Mouse (Mus musculus) WW6 (cell line): ENCODE measurements around the gene Mrps27.
A peak's percentile ranks its signal among the peaks of the same experiment; 100 is the strongest.

Experiments
- DNase-seq: peaks from one replicate; pipeline ENCODE4 v3.0.0-alpha.2; 2013; ENCODE audit warnings: low read depth, low spot score

The Mrps27 gene

DNA sequence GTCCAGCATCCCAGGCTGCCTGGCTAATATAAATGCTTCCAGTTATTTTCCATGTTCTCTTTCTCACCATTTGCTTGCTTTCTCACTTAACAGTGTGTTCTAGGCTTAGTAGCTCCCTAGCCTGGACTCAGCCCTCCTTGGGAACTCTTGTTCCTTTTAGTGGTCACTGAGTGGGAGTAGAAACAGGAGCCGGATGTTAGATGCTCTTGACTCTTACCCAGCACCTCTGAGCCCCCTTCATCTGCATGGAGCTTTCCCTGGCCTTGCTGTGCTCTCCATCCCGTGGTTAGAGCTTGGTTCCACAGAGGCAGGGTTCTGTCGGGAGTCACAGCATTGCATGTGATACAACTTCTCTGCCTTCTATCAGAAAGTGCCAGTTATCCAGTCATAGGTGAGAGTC, 7.0 kb downstream of the Mrps27 start:
- no peak for DNase-seq

DNA sequence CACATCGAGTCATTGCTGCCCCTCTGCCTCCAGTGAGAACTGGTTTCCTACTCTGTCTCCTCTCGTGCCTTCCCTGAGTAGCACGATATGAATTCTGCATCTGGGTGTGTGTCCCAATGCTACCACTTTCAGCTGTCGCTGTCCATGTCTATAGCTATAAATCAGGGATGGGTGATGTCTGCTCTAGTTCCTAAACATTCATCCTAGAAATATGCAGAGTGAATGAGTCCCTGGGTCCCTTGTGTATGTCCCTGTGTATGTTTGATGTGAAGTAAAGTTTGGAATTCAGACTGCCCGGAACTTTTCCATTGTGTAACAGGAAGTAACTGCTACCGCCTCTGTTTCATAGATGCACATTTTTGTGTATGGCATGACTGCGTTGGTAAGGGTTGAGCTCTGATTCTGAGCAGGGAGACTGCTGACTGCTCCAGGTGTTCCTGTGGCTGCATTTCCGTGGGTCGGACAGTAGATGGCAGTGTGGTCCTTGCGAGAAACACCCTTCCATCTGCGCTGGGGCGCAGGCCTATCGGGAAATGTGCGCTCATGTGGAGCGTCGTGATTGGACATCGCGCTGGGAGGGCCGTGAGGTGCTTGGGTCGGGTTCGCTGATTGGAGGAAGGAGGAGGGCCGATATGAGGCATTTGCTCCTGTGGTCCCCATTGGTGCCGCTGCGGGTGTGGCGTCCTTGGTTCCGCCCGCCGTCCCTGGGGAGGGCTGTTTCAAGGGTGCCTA, 8.3 kb downstream of the Mrps27 start:
- peak; percentile 91 for DNase-seq

DNA sequence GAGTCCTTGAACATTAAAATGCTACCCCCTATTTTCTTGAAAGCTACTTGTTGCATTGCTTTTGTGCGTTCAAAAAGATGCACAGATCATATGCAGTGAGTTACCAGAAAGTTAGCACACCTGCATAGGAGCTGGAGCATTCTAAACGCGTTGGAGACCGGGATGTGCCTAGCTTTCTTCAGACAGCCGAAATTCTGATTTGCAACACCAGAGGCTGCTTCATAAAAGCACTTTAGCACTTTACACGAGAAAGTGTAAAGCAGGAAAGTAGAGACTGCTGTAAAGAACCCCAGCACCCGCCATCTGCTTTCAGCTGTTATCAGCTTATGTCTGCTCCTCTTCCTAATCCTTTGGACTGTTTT, 8.9 kb downstream of the Mrps27 start:
- no peak for DNase-seq

DNA sequence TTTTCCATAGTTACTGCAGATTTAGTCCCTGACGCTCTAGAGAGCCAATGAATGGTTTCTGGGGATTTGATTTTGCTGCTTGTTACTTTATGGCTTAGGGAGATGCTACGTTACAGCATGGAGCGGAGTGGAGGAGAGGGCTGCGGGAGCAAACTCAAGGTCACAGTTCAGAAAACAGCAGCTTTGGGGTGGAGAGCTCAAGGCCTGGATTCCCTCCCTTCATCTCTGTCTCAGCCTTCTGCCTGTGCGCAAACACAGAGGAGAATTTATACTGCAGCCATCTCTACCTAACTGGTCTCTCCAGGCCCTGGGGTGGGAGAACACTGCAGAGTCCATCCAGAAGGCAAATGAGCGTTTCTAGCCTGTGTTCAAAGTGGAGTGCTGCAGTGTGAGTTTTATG, 10.5 kb downstream of the Mrps27 start:
- no peak for DNase-seq

DNA sequence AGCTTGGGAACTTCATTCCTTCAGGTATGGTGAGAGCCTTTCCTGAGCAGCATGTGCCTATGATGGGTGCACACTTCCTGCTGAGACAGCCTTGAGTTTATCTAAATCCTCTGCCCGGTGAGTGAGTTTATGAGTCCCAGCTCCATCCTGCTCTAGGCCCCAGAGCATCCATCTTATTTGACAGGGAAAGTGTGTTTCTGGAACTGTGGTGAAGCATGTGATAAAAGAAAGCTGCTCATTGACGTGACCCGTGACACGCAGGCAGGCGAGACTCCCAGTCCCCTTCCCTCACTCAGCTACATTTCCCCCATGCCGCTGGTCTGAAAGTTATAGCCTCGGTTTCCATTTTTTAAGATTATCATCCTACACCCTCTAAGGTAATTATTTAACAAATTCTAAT, 11.3 kb downstream of the Mrps27 start:
- DNase-seq = no peak

DNA sequence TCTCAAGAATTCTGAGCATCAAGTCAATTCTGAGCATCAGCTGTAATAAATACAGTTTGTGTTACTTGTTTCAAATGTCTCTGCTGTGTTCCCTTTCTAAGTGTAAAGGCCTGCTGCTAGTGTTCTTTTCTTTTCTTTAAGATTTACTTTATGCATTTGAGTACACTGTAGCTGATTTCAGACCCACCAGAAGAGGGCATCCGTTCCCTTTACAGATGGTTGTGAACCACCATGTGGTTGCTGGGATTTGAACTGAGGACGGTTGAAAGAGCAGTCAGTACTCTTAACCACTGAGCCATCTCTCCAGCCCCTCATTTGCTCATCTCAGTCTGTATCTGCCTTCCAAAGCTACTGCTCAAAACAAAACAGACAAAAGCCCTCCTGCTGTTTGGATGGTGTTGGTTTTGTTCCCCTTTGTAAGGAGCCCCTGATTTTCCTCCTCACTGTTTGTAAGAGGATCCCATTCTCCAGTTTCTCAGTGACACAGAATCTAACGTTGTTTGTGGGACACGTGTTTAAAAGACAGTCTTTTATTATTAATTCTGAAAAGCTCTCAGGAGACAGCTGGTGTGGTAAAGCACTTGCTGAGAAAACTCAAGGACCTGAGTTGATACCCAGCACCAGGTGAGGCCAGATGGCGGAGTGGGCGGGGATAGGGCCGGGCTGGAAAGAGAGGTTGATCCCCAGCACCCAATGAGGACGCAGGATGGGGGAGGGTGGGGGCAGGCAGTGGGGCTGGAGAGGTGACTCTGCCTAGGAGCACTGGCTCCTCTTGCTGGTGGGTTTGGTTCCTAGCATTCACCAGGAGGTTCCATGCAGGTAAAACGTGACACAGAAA, 12.1 kb downstream of the Mrps27 start:
- peak; percentile 43 for DNase-seq

DNA sequence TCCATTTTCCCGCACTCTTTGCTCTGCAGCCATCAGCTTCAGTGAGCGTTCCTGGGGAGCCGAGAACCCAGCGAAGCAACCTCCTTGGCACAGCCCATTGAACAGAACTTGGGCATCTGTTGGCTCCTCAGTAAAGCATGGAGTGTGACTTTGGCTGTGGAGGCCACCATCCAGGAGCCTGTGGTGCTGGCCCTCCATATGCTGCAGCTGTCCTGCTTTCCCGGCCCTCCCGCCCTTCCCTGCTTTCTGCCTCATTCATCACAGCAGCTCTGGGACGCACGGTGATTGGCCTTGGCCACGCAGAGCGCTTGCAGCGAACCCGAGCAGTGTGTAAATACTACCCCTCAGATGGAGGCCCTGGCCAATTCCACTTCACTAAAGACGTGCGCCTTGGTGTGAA, 14.3 kb downstream of the Mrps27 start:
- no peak for DNase-seq

DNA sequence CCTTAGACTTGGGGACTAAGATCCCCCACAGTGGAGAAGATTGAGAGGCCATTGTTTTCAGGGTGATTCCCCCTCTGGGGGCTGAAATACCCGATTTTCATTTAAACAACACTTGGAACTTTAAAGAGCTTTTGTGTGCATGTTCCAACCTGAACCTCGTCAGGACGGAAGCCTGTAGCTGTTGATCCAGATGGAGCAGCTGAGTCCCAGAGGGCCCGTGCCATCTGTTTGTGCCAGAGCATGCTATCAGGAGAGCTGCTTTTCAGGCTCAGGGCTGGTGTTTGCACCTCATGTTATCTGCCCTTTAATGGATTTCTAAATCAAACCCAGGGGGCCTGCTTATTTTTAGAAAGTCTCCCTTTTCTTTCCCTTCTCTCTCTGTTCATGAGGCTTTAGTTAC, 19.3 kb downstream of the Mrps27 start:
- DNase-seq = no peak

DNA sequence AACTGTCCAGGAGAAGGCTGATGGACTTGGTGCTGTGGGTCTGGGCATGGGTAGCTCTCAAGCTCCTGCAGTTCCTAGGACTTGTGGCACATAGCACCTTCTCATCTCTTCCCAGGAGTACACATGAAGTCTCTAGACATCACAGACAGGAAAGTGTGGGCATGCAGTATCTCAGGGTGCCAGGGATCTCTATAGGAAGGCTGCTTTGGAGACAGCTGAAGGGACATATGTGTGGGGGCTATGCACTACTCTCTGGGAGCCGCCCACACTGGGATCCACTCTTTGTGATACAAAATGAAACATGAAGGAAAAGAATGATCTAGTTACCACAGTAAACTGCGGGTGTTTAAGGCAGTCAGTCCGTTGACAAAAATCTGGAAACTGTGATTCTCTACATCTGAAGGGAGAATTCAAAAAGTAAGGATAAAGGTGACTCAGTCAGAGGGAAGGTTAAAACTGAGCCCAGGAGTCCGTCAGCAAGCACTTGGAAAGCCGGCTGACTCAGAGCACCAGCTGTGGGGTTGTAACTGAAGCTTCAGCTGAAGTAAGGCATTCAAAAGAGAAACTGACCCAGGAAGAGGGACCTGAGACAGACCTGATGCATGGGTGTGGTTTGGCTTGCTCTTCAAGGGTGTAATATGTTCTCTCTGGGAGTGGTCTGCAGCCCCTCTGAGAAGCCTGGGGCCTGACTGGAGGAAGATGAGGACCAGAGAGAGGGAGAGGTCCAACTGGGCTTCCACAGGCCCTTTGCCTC, 22.0 kb downstream of the Mrps27 start:
- no peak for DNase-seq

DNA sequence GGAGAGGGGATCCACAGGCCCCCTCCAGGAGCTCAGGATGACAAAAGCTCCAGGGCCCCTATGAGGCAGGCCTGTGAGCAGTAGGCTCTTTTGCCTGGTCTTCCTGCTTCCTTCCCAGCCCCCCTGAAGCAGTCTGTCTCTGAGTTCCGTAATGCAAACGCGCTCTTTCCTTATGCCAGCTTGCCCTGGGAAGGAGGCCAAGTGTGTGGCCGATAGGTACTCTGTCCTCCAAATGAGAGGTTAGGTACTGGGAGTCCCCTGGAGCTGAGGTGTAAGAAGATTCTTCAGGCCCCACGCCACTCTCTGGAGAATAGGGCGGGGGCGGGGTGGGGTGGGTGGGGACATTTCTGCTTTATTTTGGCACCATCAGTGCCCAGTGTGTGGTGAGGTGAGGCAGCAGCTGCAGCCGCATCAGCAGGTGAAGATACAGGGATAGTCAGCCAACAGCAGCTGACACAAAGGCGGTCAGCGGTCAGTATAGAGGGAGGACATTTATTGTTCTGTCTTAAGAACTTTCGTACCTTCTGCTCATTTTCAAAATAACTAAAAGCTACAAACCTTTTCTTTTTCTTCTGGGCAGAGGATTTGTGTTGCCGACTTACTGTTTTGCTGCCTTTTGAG, 23.1 kb downstream of the Mrps27 start:
- no peak for DNase-seq

DNA sequence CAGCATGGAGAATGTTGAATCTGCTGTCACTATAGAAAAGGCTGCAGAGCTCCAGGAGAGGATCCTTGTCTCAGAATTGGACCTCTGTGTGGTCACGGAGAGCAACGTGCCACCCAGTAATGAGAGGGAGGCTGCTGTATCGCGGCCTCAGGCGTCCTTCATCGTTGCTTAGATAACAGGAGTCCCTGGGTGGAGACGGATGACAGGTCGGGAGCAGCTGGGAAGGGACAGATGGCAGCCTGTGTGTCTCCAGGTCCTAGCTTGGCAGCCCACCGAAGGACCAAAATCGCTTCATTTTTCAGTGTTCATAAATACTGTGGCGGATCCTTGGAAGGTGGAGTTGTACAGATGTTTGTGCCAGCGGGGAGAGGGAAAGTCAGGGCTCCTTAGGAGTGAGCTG, 24.5 kb downstream of the Mrps27 start:
- DNase-seq = no peak

DNA sequence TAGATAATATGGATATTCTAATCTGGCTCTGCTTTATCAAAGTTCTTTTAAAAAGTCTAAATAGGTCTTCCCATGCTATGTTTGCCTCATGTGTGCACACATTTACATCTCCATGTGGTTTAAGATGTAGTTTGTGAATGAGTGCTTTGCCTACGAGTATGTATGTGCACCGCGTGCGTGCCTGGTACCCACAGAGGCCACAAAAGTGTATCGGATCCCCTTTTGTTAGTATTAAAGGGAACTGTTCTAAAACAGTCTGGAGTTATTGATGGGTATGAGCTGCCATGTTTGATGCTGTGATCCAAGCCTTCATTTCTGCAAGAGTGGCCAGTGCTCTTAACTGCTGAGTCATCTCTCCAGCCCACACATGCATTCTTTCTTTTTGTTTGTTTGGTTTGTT, 26.7 kb downstream of the Mrps27 start:
- no peak for DNase-seq

DNA sequence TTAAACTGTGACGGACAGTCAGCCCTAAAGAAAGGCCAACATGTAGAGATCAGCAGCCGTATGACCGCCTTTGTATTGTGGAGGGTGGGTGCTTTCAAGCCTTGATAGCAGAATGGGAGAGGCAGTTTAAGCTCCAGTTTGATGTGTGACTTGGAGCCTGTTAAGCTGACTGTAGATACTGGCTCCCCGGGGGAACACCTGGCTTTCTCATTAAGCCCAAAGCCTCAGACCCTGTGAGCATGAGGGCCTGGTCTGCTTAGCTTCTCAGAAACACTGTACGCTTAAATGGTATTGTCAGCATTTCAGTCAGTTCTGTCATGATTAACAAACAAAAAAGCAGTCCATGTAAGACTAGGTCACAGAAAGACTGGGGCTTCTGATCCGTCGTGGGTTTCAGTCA, 29.1 kb downstream of the Mrps27 start:
- no peak for DNase-seq

DNA sequence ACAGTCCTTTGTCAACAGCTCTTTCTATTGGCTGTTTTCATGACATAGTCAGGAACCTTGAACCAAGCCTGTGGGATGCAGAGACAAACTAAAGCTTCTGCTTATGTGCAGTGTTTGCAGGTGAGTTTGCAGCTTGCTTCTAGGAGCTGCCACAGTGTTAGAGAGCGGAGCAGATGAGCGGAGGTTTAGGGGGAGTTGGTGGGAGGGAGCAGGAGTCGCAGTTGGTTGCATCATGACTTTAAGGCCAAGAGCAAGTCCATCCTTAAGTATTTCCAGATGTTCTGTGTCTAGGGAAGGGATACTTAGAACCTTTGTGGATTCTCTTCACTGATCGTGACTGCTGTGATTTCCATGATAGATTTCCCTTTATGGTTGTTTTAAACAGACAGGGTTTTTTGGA, 29.6 kb downstream of the Mrps27 start:
- no peak for DNase-seq

DNA sequence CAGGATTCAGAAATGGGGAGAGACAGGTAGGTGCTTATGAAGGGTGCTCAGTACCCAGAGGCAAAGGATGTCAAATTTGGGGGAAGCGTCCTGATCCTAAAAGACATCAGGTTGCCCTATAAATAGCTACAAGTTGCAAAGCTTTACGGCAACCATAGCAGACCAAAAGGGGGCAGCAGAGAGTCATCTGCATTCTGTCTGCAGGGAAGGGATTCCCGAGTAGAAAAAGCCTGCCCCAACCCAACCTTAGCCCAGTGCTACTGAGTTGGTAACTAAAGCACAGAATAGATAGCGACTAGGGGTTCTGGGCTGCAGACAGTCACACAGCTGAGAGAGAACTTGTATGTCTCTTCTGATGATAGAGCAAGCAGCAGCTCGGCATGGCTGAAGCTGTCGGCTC, 31.0 kb downstream of the Mrps27 start:
- no peak for DNase-seq

DNA sequence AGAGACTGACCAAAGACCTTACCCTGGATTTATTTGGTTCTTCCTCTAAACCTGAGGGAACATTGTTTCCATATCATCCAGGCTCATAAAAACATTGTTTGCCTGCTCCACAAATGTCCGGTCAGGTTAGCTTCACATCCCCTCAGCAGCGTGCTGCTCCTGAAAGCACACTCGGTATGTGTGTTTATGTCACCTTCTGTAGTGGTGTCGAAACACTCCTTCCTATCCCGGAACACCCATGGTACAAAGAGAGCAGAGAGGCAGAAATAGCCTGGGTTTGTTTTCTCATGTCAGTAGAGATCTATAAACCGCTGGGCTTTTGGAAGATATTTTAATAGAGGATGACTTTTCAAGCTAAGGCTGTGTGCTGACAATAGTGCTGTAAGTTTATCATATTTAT, 32.5 kb downstream of the Mrps27 start:
- DNase-seq = no peak

DNA sequence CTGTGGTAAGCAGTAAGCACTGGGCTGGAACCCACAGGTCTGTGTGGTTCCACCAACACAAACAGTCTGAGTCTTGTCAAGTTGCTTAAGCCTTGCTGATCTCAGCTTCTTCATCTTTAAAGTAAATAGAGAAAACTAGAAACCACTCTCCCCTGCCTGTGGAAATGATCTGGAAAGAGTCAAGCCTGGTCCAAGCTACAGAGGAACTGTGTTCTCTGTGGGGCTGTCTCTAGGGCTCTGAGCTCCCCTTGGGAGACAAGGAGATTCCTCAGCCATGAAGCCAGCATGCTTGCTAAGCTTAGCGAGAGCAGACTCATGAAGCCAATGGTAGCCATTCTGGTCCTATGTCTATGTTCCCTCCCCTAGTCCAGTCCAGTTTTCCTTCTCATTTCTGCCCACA, 33.6 kb downstream of the Mrps27 start:
- no peak for DNase-seq

DNA sequence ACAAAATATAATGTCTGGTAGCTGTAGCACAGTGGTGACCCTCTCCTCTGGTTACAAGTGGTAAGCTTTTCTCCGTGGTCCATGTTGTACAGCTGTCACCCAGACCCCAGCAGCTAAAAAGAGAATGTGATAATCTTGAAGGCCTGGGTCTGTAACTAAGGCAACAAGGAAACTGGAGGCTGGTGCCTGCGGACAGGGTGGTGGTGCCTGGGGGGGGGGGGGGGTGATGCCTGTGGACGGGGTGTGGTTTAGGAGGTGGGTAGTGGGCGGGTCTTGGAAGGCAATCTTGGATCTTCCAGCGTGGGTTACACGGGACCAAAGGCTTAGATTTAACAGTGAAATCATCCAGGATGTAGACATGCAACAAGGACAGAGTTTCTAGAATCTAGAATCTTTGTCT, 37.8 kb downstream of the Mrps27 start:
- DNase-seq = no peak

DNA sequence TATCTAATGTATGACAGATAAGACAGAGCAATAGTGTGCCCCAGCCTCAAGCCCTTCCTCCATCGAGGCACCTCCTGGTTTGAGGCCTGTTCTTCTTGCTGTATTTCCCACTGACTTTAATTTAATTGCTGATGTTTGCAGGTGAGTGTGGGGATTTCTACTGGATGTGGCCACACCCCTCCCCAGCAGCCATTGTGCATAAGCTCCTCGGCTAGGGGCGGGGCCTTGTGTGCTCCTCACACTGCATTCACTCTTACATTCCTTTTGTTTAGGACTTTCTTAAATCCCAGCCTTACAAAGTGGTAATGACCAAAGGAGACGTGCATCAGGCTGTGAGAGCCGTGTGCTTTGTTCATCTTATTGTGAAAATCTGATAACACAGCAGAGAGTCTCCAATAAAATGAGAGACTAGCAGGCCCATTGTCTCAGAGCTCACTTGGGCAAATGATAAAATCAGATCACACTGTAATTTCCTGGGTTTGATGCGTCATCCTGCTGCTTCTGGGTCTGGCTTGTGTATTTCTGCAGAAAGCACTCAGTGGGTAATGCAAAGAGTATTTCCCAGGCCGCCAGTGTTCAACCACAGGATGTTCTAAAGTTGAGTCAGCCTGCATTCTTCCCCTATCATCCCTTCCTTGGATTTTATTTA, 40.1 kb downstream of the Mrps27 start:
- DNase-seq = no peak

DNA sequence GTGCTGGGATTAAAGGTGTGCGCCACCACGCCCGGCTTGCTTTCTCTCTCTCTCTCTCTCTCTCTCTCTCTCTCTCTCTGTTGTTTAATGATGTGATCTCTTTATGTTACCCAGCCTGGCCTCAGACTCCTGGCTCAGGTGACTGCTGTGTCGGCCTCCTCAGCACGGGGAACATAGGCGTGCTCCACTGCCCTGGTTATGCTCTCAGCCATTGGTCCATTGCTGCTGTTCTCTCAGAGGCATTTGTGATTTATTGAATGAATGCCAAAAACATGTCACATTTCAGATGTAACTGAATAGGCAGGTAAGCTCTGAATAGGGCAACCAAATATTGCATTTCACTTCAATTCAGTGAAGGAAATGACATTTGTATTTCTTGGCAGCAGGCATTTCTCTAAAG, 41.3 kb downstream of the Mrps27 start:
- DNase-seq = no peak

DNA sequence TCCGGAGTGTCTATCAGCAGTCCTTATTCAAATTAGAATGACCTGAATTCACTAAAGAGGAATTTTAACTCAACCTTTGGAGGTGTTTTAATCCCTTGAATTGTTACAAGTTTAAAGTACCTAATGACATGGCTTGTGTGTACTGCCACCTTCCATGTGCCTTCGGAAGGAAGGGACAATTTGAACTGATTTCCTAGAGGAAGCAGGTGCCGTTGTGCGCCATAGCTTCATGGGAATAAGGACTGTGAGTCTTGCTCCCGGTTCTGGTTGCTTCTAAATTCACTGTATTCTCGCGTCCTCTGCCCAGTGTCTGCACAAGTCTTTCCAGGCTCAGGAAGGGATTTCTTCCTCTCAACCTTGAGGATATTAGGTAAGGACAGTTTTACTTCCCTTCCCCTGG, 41.8 kb downstream of the Mrps27 start:
- no peak for DNase-seq
